Mouse (Mus musculus) heart, postnatal 25 days (tissue): ENCODE measurements at regions not wholly inside any gene's neighbourhood (a gene's known extent, or its start where the extent isn't known, plus 50 kb on each side); places are given as distances from the start of the nearest gene placed in this dataset.

Source experiments
- DNase-seq: peaks from one replicate; pipeline ENCODE4 v3.0.0; 2022; ENCODE audit warnings: low spot score
- intact Hi-C: fragments of 180-260 bp; cut with DNase I; formaldehyde crosslinking; loops from one replicate; pipeline ENCODE4 v1.15.1; 2025

DNA sequence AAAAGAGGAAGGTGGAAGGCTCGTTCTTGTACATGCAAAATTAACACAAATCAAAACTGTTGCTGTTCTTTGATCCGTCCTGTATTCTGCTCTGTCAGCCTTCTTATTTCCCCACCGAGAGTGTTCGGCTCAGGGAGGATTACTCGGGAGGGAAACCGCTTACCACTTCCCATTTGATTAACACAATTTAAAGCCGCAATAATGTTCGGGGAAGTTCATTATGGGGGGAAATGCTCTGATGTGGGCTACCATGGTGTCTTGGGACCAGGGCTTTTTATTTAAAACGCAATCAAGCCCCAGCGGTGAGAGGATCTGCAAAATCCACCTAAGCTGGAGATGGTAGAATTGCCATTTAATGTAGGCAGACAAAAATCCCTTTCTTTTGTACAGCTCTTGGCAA is 257.4 kb downstream of the Cbln1 start:
- intact Hi-C loops, result loop anchor here (5.0 to 10.0 kb wide), 3 partner anchors 280 to 322 kb away; no protein-coding TSS in a partner anchor
- no peak for DNase-seq

DNA sequence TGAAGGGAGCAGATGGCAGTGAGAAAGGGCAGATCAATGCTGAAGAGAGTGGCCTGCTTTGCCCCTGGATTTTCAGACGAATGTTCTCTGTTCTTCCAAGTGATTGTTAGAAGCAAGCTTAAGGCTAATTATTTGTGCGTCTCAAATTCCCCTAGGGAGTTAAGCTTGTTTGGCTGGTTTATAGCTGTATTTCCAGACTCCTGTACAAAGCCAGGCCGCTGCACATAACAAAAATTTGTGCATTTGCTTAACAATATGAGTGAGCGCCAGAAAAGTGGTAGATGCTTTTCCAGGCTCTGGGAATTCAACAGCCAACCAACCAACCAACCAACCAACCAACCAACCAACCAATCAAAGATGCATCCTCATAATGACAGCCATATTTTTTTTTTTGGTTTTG is 261.9 kb downstream of the Cbln1 start:
- intact Hi-C loops, result loop anchor here (10.0 kb wide), 1 partner anchor 284 kb away; no protein-coding TSS in a partner anchor
- DNase-seq, result no peak

DNA sequence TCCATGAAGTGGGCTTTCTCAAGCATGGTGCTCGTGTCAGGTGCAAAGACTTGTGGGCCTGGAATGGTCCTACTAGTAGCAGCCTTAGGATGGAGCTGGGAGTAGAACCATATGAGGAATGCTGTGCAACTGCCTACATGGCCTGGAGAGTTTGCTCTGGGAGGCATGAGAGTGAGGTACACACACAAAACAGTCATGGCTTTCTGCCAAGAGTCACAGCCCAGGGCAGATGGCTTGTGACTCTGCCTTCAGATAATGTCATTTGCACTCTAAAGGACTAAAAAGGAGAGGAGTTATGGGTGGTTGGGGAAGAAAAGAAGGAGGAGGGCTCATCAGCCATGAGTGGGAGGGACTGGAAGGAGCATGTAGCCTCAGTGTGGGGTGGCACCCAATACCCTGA is 263.1 kb downstream of the Cbln1 start:
- intact Hi-C loops, result no loop called here

DNA sequence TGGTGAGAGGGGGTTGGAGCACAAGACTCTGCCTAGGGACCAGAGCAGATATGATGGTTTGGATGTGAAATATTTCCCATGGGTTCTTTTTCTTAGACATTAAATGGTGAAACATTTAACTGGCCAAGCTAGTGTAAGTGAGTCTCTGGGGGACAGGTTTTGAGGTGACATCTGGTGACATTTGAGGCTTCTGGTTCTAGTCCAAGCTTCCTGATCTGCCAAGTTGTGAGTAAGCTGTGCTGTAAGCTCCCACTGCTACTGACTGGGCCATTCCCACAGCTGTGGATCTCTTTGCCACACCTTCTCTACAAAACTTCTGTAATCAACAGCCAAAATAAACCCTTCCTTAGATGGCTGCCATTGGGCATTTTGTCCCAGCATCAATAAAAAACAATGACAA is 264.4 kb downstream of the Cbln1 start:
- intact Hi-C loops, result no loop called here

More for the DNA sequence above, 263.1 kb downstream of the Cbln1 start:
- DNase-seq, result no peak

DNA sequence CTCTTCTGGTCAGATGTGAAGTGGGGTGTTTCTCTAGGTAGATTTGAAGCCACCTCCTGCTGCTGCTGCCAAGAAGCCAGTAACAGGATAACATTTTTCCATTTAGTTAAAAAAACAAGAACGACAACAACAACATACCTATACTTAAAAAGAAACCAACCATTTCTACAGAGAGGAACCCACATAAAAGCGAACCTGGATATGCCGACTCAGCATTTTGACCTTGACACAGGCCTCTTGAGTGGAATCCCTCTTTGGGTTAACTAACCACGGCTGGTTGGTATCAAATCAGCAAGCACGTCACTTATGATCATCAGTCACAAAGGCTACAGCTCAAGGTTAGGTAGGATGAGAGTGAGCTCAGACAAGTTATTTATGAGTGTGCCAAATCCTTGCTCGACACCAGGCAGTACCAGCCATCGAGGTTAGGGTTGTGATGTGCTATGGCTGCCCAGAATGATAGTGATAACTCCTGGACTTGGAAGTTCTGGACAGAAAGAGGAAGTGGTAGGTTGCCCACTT is 269.7 kb downstream of the Cbln1 start:
- DNase-seq, result no peak
- intact Hi-C loops, result no loop called here

More for the DNA sequence above, 264.4 kb downstream of the Cbln1 start:
- no peak for DNase-seq

DNA sequence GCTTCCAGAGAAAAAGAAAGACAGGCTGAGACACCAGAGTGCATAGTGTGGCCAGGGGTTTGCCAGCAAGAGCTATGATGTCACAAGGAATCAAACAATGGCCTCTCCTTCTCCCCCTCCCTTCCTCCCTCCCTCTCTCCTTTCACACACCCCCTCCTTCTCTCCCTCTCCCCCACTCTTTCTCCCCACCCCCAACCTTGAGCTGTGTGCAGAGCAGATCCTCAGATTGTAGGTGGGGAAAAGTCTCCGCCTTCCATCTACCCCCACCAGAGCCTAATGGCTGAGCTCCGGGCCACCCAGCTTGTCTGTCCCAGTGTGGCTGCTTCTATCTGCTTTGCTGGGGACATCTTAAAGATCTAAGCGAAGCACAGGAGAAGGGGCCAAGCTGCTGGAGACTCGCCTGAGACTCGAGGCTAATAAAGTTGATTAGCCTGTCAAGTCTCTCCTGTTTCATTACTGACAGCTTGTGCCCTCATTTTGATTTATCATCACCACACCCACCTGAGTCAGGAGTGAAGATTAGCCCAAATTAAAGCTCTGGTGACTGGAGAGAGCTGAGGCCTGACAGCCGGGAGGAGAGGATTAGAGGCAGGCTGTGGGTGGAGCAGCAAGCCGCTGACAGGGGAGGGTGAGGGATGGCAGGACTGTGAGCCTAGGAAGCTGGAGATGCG is 272.8 kb downstream of the Cbln1 start:
- DNase-seq, result no peak
- intact Hi-C loops, result no loop called here

DNA sequence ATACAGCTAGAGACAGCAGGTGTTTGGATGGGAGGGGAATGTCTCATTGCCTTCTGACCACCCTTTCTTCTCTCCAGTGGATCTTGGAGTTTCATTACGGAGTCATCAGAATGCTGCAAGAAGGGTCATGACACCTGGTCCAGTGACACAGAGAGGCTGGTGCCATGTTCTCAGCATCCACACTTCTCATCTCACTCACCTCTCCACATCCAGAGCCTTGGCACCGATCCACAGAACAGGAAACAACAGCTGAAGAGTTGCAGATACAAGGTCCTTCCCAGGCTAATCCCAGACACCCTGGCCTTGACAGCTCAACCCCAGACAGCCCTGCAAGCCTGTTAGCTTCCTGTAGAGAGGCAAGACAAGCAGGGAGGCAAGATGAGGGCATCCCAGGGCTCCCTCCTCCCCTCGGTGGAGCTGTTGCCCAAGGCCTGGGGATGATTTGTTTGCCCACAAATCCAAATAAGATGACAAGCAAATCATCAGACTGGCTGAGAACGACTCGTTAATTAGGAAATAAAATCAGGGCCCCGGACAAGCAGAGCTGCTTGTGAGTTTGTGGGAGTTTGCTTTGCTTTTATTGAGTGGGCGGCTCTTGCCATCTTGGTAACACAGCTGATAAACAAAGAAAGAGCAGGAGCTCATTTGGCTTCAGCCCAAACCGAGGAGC is 274.4 kb downstream of the Cbln1 start:
- intact Hi-C loops, result no loop called here

DNA sequence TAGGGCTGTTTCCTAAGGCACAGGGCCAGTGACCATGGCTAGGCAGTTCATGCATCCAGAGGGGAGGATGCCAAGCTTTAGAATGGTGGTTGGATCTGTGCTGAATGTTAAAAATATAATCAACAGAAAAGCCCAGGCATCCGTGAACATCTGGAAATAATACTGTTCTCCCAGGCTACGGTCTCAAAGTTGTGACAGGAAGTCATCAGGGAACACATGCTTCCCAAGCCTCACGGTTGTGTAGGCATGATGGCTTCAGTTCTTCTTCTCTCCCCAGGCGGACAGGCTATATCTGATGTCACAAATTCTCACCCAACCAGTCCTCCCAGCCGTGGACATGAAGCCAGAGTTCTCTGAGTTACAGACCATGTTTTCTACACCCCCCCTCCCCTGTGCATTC is 275.4 kb downstream of the Cbln1 start:
- intact Hi-C loops, result no loop called here

More for the DNA sequence above, 274.4 kb downstream of the Cbln1 start:
- DNase-seq, result no peak

DNA sequence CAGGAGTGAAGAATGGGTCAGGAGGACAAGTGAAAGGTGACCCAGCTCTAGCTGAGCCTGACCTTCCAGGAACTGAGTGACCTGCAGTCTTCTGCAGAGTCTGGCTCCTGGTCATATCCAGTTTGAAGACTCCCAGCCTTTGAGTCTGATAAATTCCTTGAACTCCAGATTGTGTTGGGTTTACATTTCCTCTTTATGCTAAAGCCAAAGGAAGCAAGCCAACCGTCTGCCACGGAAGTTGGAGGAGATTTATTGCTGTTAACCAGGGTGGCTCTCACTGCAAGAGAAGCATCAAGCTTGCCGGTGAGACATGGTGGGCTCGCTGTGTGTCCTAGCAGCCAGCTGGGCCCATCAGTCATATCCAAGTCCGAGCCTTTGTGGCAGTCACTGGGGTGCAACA is 276.4 kb downstream of the Cbln1 start:
- intact Hi-C loops, result no loop called here
- no peak for DNase-seq

More for the DNA sequence above, 275.4 kb downstream of the Cbln1 start:
- DNase-seq, result no peak

DNA sequence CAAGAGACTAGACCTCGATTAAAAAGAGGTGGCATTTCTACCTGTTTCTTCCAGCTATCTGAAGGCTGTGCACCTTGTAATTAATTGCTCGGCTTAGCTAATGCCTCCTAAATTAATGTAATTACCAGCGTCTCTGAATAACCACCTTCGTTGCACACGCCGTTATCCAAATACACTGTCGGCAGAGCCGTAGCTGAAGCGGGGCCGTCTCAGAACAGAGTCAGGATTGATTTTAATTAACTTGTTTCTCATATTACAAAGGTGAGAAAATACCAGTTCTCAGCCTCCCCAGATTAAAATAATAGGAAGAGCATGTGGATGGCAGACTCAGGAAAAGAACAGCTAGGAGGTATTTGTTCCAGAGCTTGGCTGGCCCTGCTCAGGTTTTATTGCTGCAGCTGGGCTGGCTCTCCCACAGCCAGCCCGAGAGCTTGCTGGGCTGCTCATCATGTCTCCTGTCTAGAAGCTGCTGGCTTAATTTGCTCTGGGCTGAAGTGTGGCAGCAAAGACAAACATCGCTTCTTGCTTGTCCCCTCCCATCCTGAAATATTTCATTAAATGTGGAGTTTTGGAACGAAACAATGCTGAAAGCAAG is 282.5 kb downstream of the Cbln1 start:
- no peak for DNase-seq
- intact Hi-C loops, result no loop called here

DNA sequence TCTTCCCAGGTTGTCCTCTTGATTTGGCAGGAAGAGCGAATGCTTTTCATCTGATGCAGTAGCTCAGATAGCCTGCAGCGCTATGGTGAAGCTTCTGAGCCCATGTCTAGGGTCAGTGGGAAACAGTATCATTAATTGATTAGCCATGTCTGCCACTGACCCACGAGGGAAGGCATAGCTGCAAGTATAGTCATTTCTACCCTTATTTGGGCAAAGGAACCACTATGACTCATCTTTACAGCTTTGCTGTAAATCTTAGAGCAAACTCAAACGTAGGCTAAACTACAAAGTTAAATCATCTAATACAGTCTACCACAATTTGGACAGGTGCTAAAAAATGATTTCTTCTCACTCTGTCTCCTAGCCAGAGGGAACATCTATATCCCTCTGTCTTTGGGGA is 289.5 kb downstream of the Cbln1 start:
- intact Hi-C loops, result no loop called here
- no peak for DNase-seq

DNA sequence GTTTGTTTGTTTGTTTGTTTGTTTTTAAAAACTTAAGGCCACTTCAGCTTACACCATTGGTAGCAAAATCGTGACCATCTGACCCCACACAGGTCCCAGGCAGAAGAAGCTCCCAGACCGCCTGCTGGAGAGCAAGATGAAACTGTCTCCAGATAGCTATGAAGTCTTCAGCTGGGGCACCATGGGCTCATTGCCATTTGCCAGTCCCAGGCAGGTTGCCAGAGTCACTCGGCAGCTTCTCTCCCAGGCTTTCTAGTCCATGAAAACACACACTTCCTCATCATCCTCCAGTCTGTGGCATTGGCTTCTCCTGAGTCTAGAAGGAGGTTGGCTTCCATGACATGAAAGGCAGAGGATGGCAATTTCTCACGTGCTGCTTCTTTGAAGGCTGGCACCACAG is 293.5 kb upstream of the N4bp1 start:
- no peak for DNase-seq
- intact Hi-C loops, result no loop called here

DNA sequence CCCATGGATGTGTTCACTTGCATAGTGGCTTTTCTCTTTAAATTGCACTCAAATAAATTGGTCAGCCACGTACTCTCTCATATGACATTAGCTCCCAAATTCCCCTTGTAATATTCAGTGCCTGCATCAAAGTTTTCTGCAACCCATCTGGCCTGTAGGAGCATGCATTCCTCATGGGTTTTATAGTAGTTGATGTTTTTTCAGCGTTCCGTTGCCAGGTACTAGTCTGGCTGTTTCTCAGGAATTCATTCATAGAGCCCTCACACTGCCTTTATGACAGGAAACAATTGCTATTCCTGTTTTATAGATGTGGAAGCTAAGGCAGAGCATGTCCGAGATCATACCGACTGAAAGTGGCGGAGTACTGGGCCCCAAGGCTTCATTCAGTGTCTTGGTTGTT is 292.6 kb upstream of the N4bp1 start:
- DNase-seq, result no peak
- intact Hi-C loops, result no loop called here

DNA sequence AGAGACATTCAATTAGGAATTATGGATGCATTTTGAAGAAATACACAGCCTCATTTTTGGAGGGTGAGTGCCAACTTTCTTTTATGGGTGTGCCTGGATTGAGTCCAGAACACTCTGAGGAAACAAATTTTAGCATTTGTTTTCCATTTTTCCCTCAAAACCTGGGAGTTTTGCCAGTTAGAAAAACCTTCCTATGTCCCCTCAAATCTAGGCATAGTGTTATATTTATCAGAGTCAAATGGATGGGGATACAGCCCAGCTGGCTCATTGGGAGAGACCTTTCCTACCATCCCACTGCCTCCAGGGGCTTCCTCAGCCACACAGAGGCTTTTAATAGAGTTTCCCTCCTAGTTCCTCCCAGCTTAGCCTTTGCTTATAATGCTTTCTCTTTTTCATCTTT is 290.0 kb upstream of the N4bp1 start:
- no peak for DNase-seq
- intact Hi-C loops, result no loop called here

DNA sequence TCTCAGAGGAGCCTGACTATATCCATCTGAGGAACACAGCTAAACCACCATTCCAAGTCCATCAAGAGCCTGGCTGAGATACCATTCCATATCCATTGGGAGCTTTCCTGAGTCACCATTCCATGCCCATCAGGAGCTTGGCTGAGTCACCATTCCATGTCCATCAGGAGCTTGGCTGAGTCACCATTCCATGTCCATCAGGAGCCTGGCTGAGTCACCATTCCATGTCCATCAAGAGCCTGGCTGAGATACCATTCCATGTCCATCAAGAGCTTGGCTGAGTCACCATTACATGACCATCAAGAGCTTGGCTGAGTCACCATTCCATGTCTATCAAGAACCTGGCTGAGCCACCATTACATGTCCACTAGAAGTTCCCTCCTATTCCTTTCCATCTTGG is 288.7 kb upstream of the N4bp1 start:
- DNase-seq, result no peak
- intact Hi-C loops, result no loop called here

DNA sequence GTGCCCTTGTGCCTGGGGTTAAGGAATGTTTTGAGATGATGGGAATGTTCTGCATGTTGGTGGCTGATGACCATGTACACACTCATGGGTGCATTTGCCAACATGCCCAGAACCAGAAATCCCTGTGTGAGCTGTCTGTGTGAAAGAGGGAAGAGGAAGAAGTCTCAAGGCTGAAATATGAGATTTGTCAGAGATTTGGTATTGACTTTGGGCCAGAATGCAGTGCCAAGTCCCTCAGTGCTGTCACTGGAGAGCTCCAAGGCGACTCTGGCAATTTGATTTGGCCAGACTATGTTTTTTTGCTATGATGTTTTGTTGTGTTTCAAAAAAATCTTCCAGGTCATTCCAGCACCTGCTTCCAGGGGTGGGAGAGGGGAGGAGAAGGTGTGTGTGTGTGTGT is 281.7 kb upstream of the N4bp1 start:
- no peak for DNase-seq
- intact Hi-C loops, result no loop called here

DNA sequence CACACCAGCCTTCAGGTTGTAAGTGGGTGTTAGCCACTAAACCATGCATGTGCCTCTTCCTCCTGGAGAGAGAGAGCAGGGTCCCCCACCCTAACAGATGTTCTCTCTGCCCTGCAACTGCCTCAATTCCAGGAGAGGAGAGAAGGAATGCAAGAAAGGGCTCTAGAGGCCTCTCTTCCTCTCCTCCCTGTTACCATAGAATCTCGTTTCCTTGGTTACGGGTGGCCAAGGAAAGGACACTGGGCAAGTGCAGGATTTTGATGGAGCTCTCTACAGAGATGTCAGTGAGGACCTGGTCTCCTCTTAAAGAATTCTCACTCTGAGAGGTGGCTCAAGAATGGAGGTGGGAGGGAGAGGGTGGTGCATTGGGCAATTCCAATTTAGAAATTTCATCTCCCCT is 275.4 kb upstream of the N4bp1 start:
- intact Hi-C loops, result no loop called here
- no peak for DNase-seq

DNA sequence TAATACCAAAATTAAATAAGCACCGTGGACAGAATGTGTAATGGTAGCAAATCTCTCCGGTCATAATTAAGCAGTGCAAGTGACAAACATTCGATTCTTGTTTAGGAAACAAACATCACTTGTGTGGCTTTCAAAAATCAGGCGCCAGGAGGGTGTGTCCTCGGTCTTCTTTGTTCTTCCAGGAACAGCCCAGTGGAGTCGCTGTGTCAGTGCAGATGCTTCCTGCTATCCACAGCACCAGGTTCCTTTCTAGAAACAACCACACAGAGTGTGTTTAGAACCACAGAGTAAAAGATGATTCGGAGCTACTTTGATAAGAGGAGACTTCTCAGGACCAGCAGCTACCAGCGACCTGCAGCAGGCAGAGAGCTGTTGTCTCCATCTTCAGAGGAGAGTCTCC is 273.3 kb upstream of the N4bp1 start:
- DNase-seq, result no peak
- intact Hi-C loops, result no loop called here

DNA sequence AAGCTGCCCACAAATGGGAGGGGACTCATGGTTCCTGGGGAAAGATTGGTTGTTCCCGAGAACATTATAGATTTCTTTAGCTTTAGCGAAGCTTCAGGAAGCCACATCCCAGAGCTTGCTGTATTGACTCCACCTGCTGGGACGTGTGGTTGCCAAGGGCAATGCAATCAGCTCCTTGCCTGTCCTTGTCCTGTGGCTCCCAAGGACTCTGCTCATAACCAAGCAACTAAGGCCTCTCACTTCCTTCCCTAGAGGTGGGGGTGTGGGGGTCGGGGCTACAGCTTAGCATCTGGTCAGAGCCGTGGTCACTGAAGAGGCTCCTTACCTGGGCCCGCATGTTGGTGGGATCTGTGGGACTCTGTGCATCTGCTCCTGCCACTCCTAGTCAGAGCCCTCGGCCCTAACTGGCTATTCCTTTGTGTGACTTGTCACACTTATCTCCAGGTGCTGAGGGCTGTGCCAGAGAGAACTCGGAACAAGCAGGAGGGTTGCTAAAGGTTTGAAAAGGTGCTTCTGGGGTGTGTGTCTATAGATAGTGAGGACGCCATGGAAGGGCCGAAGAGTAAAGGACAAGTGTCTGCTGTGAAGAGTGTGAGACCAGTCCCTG is 270.9 kb upstream of the N4bp1 start:
- no peak for DNase-seq
- intact Hi-C loops, result no loop called here

DNA sequence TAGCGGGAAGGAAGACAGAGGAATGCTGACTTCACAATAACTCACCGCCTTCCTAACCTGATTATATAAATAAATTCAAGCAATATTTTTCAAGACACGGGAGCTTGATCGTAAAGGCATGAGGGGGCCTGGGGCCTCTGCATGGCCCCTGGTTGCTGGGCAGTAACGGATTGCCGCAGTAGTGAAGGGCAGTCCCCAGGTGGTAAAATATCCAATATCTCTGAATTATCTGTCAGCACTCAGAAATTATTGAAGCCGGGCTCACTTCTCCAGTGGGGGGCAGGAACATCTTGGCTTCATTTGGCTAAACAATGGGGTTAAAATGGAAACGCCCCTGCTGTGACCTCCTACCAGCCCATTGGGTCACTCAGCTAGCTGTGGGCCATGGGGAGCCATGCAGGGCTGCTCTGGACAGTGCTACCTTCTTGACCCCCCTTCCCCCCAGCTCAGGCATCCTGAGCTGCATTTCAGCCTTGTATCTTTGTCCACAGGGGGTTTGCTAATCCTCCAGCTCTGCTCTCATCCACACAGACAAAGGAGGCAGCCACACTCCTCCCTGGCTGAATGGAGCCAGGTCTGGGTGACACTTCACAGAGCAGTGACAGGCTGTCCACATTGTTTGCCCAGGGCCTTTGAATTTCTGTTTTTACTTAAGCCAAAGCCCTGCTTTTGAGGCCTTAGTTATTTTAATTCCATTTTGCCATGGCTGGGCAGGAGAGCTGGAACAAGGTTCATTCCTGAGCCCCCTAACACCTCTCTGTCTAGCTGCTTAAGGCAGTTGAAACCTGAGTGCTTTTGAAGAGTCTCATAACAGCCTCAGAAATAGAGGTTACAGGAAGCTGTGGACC is 267.2 kb upstream of the N4bp1 start:
- DNase-seq, result no peak
- intact Hi-C loops, result no loop called here
